Mouse (Mus musculus): ENCODE measurements around the gene Spaar.

- TF ChIP-seq CTCF (IDR thresholded peaks at IDR 0.05) (no peak), POLR2A (IDR thresholded peaks at IDR 0.05; ENCODE audit: insufficient read depth, low read depth, low read length) (no peak), EP300 (IDR thresholded peaks at IDR 0.05; ENCODE audit: insufficient read depth, low read depth, low read length) (no peak)
Observed at GRCm38 (mm10) chr4:43696561-43696960, 33.3 kb upstream of the Spaar start.
